Mouse (Mus musculus): ENCODE results near the gene Insyn1.
A peak's percentile ranks its signal among the peaks of the same experiment; 100 is the strongest.

- TF ChIP-seq CTCF (IDR thresholded peaks at IDR 0.05; ENCODE audit: borderline replicate concordance, extremely low read depth, insufficient read depth, insufficient read length) (peak; percentile 23; the same call in 1 of the 2 replicates), POLR2A (IDR thresholded peaks at IDR 0.05; ENCODE audit: borderline replicate concordance, extremely low read depth, insufficient read depth, insufficient read length, poor library complexity, severe bottlenecking) (no peak)
Measured at GRCm38 (mm10) chr9:58458341-58458740, 30.1 kb upstream of the Insyn1 start.

All from brain, embryonic 14.5 days (tissue).